Mouse (Mus musculus) embryonic fibroblast, embryonic 13.5 days (primary cell): Measurements from ENCODE around the gene Cnp.

Experiments
- CTCF ChIP-seq: IDR thresholded peaks from 2 replicates; pipeline ENCODE4 v1.5.1; 2011; ENCODE audit warnings: mild to moderate bottlenecking, control low read depth, low read length, moderate library complexity, borderline replicate concordance; ENCODE audit not compliant: insufficient read depth
- POLR2A ChIP-seq: IDR thresholded peaks from 2 replicates; pipeline ENCODE4 v1.6.1; 2011; ENCODE audit warnings: low read depth, mild to moderate bottlenecking, control low read depth, low read length, moderate library complexity

DNA sequence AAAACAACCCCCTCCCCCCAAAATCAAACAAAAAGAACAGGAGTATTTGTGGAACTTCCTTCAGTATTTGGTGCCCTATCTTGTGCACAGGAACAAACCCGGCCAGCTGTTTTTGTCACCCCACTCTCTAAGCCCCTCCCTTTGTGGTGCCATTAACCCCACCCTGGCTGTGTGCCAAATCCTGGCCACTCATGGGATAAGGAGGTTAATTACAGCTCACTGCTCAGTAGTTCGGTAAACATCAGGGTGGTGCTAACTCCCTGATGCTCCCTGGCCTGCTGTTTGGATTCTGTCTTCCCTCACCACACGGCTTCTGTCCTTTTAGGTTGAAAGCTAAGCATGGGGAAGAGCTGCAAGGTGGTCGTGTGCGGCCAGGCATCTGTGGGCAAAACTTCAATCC lies 49.2 kb downstream of the Cnp start:
- TF ChIP-seq POLR2A (no peak), CTCF (no peak)
